Mouse (Mus musculus) embryonic facial prominence, embryonic 11.5 days (tissue): ENCODE results near the gene Saysd1. TPM values are rescaled to one million over a fixed set of nuclear protein-coding genes. Genes with fewer than 3 reads are reported as not detected.

Experiments
- ATAC-seq: fragments of 200-750 bp; cut with Nextera tagmentation; replicated peaks from 2 replicates; pipeline ENCODE4 v1.8.0; 2017; ENCODE audit warnings: low read depth; ENCODE audit not compliant: insufficient number of reproducible peaks, low FRiP score, low TSS enrichment
- DNase-seq: peaks from one replicate; pipeline ENCODE4 v3.0.0-alpha.2; 2015; ENCODE audit warnings: low spot score
- H3K27ac ChIP-seq: fragments of 300-500 bp; sonication (generic); replicated peaks from 2 replicates; pipeline ENCODE4 v1.5.1; 2014; ENCODE audit warnings: mild to moderate bottlenecking, low read depth, low read length, control low read depth
- H3K27me3 ChIP-seq: fragments of 300-500 bp; sonication (generic); 2 replicates; pipeline ENCODE4 v1.6.1; 2014; ENCODE audit warnings: mild to moderate bottlenecking, low read length, moderate library complexity, mixed read lengths; ENCODE audit not compliant: control insufficient read depth, insufficient read depth
- H3K36me3 ChIP-seq: fragments of 300-500 bp; sonication (generic); replicated peaks from 2 replicates; pipeline ENCODE4 v1.6.1; 2014; ENCODE audit warnings: low read depth, mild to moderate bottlenecking, low read length, moderate library complexity, mixed read lengths; ENCODE audit not compliant: control insufficient read depth, insufficient read depth
- H3K4me1 ChIP-seq: fragments of 300-500 bp; sonication (generic); 2 replicates; pipeline ENCODE4 v1.6.1; 2014; ENCODE audit warnings: low read length, mixed read lengths; ENCODE audit not compliant: control insufficient read depth, insufficient read depth
- H3K4me2 ChIP-seq: fragments of 300-500 bp; sonication (generic); 2 replicates; pipeline ENCODE4 v1.6.1; 2014; ENCODE audit warnings: low read depth, mild to moderate bottlenecking, control low read depth, low read length, moderate library complexity
- H3K4me3 ChIP-seq: fragments of 300-500 bp; sonication (generic); 2 replicates; pipeline ENCODE4 v1.5.1; 2014; ENCODE audit warnings: low read depth, low read length, control low read depth
- H3K9ac ChIP-seq: fragments of 300-500 bp; sonication (generic); replicated peaks from 2 replicates; pipeline ENCODE4 v1.6.1; 2014; ENCODE audit warnings: mild to moderate bottlenecking, control low read depth, low read length
- H3K9me3 ChIP-seq: fragments of 300-500 bp; sonication (generic); replicated peaks from 2 replicates; pipeline ENCODE4 v1.6.1; 2016; ENCODE audit warnings: mild to moderate bottlenecking, low read length, inconsistent platforms, mixed read lengths; ENCODE audit not compliant: control insufficient read depth
- WGBS: fragments of 180-500 bp; shearing (Covaris S2); extraction: QIAGEN DNeasy Blood & Tissue Kit; methylation state at CpG from one replicate; pipeline ENCODE4 v1.1.7; 2014; 5-methylcytosine and 5-hydroxymethylcytosine counted together
- polyA plus RNA-seq: library from polyadenylated mRNA; unstranded; fragments of >200 nt; fragmentation: Nextera tagmentation; extraction: Ambion mirVana; gene quantifications from 2 replicates; pipeline ENCODE4 v1.2.1, GENCODE M21; 2014

Saysd1 gene
- 10.1 and 12.0 TPM in 2 replicates for polyA plus RNA-seq

- Histone ChIP-seq H3K27me3 (no peaks in the 10 kb centered on the region), H3K4me1 (no peaks in the 10 kb centered on the region), H3K4me3 (no peak within 1 kb of the TSS), H3K4me2 (no peak within 1 kb of the TSS), H3K9me3 (no peaks in the 10 kb centered on the region), H3K9ac (no peak within 1 kb of the TSS), H3K36me3 (no peaks in the 10 kb centered on the region), H3K27ac (no peak within 1 kb of the TSS)
- 83% methylated on average over 16 of the region's 16 CpGs for WGBS
- DNase-seq (no peak), ATAC-seq (no peak)
Observed at GRCm38 (mm10) chr14:20138484-20139355, at the start of gene Saysd1. Saysd1 (minus strand) TSS chr14:20138534.

- no peak for DNase-seq
- no peak overlapping the region for H3K4me3 ChIP-seq
Observed at GRCm38 (mm10) chr14:20185426-20185825, 47.1 kb upstream of the Saysd1 start.

GRCm38 (mm10) chr14:20183701-20184100 is 45.4 kb upstream of the Saysd1 start:
- DNase-seq (no peak), ATAC-seq (no peak)
- Histone ChIP-seq H3K27ac (no peak overlapping the region), H3K27me3 (no peaks in the 10 kb centered on the region), H3K4me1 (peaks cover 6% of the 10 kb centered on the region), H3K9me3 (no peaks in the 10 kb centered on the region), H3K36me3 (no peaks in the 10 kb centered on the region), H3K4me2 (no peak overlapping the region), H3K9ac (no peak overlapping the region), H3K4me3 (no peak overlapping the region)
- 61% methylated on average over 5 of the region's 5 CpGs for whole genome bisulfite sequencing

More at GRCm38 (mm10) chr14:20185426-20185825, 47.1 kb upstream of the Saysd1 start:
- 78% methylated on average over 9 of the region's 9 CpGs for WGBS
- Histone ChIP-seq H3K9ac (no peak overlapping the region), H3K27me3 (no peaks in the 10 kb centered on the region), H3K4me2 (no peak overlapping the region), H3K4me1 (peaks cover 6% of the 10 kb centered on the region), H3K9me3 (no peaks in the 10 kb centered on the region), H3K36me3 (no peaks in the 10 kb centered on the region), H3K27ac (no peak overlapping the region)
- ATAC-seq = no peak

- 70% methylated on average over 7 of the region's 7 CpGs for WGBS
- DNase-seq = no peak
- Histone ChIP-seq H3K4me2 (no peak overlapping the region), H3K36me3 (no peaks in the 10 kb centered on the region), H3K4me1 (peaks cover 6% of the 10 kb centered on the region), H3K4me3 (no peak overlapping the region), H3K27ac (no peak overlapping the region), H3K27me3 (no peaks in the 10 kb centered on the region), H3K9me3 (no peaks in the 10 kb centered on the region), H3K9ac (no peak overlapping the region)
- ATAC-seq = no peak
Observed at GRCm38 (mm10) chr14:20182596-20182995, 44.3 kb upstream of the Saysd1 start.

- no peaks in the 10 kb centered on the region for H3K9me3 ChIP-seq
- WGBS = 1% methylated on average over 36 of the region's 36 CpGs
- H3K36me3 ChIP-seq = no peaks in the 10 kb centered on the region
- H3K27me3 ChIP-seq = no peaks in the 10 kb centered on the region
- peak; percentile 94 for DNase-seq
- peak; percentile 86 for ATAC-seq
- H3K4me1 ChIP-seq = peaks cover 8% of the 10 kb centered on the region
- H3K4me3 ChIP-seq = peak within 1 kb of the TSS; percentile 51
- H3K27ac ChIP-seq = no peak within 1 kb of the TSS
- H3K9ac ChIP-seq = peak within 1 kb of the TSS; percentile 61
- peak within 1 kb of the TSS; percentile 91 for H3K4me2 ChIP-seq
Observed at GRCm38 (mm10) chr14:20181466-20181921, 43.2 kb upstream of the Saysd1 start, which contains the start of gene Kcnk5. Kcnk5 (minus strand) TSS chr14:20181809.

GRCm38 (mm10) chr14:20180751-20181162 is 42.4 kb upstream of the Saysd1 start:
- H3K4me2 ChIP-seq = peak overlapping the region; percentile 91
- ATAC-seq = no peak
- H3K4me3 ChIP-seq = peak overlapping the region; percentile 51
- H3K27ac ChIP-seq = no peak overlapping the region
- WGBS = under 1% methylated on average over 24 of the region's 24 CpGs
- peaks cover 8% of the 10 kb centered on the region for H3K4me1 ChIP-seq
- H3K36me3 ChIP-seq = no peaks in the 10 kb centered on the region
- peak overlapping the region; percentile 61 for H3K9ac ChIP-seq
- DNase-seq = no peak
- H3K27me3 ChIP-seq = no peaks in the 10 kb centered on the region
- H3K9me3 ChIP-seq = no peaks in the 10 kb centered on the region

GRCm38 (mm10) chr14:20180304-20180703 is 42.0 kb upstream of the Saysd1 start:
- Histone ChIP-seq H3K4me3 (peak overlapping the region; percentile 51), H3K4me2 (peak overlapping the region; percentile 91), H3K9ac (peak overlapping the region; percentile 61), H3K36me3 (no peaks in the 10 kb centered on the region), H3K27ac (no peak overlapping the region), H3K9me3 (no peaks in the 10 kb centered on the region), H3K27me3 (no peaks in the 10 kb centered on the region), H3K4me1 (peaks cover 8% of the 10 kb centered on the region)
- DNase-seq = no peak
- 9% methylated on average over 6 of the region's 6 CpGs for WGBS
- no peak for ATAC-seq

GRCm38 (mm10) chr14:20179731-20180280 is 41.5 kb upstream of the Saysd1 start:
- ATAC-seq (no peak), DNase-seq (no peak)
- Histone ChIP-seq H3K4me2 (peak overlapping the region; percentile 19; the same call in 1 of the 2 replicates), H3K4me3 (no peak overlapping the region), H3K27ac (no peak overlapping the region), H3K36me3 (no peaks in the 10 kb centered on the region), H3K4me1 (peaks cover 8% of the 10 kb centered on the region), H3K9ac (peak overlapping the region; percentile 23; the same call in 1 of the 2 replicates), H3K9me3 (no peaks in the 10 kb centered on the region), H3K27me3 (no peaks in the 10 kb centered on the region)
- 68% methylated on average over 5 of the region's 5 CpGs for WGBS
